Mouse (Mus musculus): ENCODE measurements around the gene Gm20388.
"Not testable (repeated sequence)": the region's sequence is repeated elsewhere in the genome, so short reads cannot be mapped to it uniquely, and the experiment has no call there.

Gene Gm20388

DNA sequence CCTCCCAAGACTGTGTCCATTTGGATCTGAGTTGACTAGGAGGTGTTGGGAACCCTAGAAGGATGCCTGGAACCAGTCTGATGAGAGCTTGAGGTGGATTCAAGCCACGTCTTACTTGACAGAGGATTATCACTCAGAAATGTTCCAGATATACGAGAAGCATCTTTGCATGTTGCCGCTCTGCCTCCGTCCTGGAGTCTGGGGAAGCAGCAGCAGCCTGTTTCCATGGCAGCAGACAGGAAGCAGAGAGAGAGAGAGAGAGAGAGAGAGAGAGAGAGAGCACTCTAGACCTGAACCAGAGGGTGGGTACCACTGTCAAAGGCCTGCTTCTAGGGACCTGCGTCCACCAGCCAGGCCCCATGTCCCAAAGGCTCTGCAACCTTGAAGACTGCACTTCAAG, 1386.0 kb downstream of the Gm20388 start:
- no peak for DNase-seq (ENCODE audit: low spot score in 2 of 2)

DNA sequence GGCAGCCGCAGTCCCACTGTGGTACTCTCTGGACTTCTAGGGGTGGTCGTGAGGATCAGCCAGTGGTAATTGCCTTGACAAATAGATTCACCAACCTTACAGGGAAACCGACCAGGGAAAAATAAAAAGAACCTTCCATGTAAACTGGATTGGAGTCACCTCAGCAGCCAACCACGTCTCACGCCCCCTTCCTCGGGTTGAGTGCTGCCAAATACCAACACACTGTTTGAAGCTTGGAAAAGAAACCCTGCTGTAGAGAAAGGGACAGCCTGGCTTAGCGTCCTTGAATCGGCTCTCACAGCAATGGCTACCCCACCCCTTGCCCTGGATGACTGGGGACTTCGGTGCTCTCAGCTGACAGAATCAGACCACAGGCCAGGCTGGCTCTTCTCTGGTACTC, 1386.7 kb downstream of the Gm20388 start:
- DNase-seq (ENCODE audit: low spot score in 2 of 2): no peak

DNA sequence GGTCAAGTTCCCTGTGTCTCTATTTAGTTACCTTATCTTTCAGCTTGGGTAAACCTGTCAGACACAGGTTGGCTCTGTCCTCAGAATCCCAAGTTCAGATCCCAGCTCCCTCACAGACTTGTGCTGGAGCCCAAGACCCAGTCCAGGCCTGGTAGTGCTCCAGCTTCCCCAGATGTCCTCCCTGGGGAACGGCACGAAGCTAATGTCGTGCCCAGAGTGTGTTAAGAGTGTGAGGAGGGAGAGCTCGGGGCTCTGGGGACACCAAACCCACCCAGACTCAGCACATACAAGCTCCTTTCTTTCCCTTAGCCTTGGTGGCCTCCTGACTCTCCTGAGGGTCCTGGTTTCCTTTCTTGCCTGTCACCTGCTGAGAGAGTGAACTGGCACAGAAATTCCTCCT, 1389.4 kb downstream of the Gm20388 start:
- no peak for DNase-seq (ENCODE audit: low spot score in 2 of 2)

DNA sequence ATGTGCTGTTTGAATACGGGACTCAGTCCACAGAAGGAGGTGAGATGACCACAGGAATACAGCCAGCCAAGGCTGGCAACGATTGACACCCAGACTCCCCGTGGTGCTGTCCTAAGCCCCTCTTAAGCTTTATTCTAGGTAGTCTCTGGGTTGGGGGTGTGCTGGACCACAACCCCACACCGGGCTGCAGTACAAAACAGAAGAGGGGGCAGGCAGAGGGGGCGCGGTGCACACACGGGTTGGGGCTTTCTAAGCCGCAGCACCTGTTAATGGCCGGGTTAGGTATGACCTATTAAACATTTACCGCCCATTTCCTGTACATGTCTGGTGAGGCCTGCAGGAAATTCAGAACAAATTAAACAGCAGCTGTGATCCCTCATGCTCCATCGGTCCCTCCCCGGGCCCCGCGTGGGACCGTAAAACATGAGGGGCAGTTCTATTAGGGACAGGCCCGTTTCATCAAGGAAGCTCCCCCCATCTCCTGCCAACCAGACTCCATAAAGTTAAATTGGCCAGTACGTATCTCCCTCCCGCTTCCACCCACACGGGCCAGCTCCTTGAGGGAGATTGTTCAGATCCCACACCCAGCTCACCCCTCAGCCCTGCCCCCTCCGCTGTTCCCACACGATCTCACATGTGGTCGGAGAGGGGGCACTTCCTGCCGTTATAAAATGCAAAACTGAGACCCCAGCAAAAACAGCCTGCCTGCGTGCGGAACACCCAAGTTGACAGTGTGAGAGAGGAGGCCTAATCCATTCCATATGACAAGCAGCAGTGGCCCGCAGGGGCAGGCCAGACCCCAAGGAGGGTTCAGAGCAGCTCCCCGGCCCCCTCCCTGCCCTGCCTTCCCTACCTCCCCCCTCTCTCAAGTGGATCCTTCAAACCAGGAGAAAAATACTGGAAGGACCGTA, 1390.1 kb downstream of the Gm20388 start:
- DNase-seq (ENCODE audit: low spot score in 2 of 2): no peak

DNA sequence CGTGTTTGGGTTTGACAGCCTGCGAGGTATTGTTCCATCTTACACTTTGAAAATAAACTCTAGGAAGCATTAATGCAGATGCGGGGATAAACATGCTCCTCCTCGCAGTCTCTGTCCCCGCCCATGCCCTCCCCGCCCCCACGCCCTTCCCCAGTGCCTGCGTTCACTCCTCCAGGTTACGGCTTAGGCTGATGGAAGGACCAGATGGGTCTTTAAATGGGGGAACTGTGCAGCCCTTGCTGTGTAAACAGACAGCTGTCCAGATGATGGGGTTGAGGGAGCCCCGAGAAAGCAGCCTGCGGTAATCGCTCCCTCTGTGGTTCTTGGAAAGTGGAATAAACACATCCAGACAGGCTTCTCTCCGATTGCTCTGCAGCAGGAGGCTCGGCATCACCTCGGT, 1390.8 kb downstream of the Gm20388 start:
- no peak for DNase-seq (ENCODE audit: low spot score in 2 of 2)

DNA sequence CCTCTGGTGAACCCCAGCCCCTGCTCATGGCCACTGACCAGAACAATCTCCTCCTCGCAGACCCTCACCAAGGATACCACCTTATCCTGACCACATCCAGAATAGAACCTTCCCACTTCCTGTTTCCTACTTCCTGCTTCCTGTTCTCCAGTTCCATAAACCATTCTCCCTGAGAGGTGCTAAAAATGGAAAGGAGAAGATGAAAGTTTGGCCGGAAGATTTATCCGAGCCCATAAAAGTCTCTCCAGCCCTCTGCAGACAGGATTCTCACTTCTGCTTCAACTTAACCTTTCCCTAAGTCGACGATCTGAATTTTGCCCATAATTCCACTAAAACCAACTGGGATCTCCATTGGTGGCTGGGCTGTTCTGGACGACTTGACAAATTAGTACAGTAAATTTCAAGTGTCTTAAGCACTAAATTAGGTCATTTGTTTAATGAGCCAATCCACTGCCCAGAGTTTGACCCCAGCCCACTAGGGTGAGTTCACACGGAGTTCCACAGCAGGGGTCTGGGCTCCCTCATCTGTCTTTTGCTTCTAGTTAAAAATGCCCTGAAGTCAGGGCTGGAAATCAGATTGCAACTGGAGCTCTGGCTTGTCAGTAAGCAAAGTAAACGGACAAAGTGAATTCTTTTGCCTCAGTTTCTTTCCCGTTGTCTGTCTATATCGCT, 1391.5 kb downstream of the Gm20388 start:
- DNase-seq (ENCODE audit: low spot score in 2 of 2): no peak

DNA sequence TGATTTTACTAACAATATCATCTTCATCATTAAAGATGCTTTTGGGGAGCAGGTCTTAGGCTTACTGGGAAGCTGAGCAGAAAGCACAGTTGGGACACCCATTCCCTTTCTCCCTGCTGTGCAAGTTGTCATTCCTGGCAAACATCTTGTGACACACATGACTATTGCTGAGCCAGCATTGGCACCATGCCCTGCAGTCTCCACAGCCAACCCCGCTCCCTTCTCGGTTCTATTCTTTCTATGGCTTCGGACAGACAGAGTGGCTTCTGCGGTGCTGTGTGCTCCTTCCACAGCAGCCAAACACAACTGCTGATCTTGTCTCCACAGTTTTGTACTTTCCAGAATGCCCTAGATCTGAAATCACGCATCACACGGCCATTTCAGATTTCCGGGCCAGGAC, 1397.1 kb downstream of the Gm20388 start:
- DNase-seq (ENCODE audit: low spot score in 2 of 2): no peak

DNA sequence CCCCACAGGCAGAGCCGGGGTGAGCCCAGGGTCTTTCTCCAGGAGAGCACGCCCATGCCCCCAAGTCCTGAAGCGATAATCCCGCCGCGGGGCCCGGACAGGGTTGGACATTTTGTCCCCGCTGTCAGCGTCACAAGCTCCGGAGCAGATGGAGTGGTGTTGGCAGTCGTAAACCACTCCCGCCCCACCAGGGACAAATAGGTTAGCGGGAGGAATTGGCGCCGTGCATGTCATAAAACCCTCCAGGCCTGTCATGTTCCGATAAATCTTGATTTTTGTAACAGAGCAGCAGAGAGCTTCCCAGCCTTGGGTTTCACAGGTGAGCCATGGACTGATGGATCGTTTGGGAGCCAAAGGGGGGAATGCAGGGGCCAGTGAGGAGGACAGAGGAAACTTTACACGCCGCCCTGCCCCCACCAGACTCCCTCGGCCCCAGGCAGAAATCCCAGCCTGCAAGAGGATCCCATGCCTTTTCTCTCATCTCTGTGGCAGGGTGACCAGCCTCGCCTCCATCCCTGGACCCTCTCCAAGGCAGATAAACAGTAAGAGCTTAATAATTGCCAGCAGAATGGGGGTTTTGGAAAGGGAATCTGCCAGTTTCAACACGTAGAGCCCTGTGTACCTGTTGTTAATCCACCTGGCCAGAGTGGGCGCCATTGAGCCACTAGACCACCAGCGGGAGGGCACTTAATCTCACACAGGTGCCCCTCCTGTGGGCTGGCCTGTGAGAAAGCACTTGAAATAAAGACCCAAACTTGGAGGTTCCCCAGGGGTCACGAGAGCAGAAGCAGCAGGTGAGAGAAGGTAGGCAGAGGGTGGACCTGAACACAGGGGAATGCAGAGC, 1400.6 kb downstream of the Gm20388 start:
- DNase-seq (ENCODE audit: low spot score in 2 of 2): no peak

DNA sequence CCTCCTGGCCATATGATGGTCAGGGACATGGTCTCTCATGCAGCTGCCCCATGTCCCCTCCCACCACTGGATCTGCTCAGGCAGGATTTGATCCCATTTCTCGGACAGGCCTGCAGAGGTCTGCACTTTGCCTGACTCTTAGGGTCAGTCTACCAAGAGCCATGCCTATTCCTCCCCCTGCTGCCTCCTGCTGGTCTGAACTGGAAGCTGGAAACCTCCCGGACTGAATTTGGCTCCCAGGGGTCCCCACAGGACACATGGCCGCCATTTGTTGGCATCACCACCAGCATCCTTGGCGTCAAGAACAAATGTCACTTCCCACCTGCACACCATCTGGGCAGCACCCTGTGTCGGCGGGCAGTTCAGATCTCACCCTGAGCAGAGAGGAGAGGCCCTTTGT, 1402.8 kb downstream of the Gm20388 start:
- no peak for DNase-seq (ENCODE audit: low spot score in 2 of 2)

DNA sequence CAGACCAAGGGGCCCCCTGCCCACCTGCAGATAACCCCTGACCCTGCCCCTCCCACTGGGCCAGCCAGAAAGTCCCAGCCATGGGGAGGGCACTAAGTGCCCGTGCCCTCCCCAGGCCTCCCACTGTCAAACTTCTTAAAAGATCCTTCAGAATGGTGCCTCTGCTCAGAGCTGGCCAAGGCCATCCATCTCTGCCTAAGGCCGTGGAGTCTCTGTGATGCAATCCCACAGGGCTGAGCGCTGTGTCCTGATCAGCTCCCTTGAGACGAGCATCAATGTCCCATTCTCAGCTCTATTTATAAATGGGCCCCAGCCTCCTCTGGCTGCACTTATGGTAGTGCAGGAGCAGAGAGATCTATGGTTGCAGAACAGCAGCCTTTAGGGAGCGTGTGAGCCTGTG, 1403.4 kb downstream of the Gm20388 start:
- DNase-seq (ENCODE audit: low spot score in 2 of 2): no peak

DNA sequence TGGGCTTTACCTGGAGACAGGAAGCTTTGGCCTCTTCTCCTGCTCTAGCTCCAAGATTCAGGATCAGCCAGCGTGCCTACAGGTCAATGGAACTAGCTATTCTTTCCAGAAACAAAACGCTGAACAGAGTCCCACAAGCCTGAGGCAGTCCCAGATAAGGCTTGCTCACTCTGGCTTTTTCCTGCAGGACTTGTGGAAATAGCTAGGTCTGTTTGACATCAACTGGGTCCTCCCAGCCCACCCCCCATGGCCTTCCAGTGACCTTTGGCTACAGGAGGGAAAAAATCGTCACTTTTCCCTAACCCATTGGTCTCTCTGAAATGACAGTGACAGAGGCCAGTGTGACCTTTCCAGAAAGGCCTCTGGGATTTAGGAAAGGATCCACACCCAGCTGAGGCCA, 1404.9 kb downstream of the Gm20388 start:
- DNase-seq (ENCODE audit: low spot score in 2 of 2): no peak

DNA sequence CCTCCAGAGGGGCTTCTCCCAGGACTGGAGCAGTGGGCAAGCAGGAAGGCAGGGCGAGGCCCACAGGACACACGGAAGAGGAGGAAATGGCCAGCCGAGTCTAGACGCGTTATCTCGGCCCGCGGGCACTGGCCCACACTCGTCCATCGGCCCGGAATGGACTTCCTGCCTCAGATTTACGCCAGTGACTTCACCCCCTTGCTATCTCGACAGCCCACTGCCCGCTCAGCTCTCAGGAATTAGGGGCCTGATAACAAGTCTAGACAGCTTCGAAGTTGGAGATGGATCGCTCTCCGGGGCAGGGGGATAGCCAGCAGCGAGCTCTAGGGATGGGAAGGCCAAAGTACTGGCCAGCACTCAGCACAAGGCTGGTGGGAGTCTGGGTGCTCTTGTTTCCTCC, 1405.4 kb downstream of the Gm20388 start:
- DNase-seq (ENCODE audit: low spot score in 2 of 2): no peak

DNA sequence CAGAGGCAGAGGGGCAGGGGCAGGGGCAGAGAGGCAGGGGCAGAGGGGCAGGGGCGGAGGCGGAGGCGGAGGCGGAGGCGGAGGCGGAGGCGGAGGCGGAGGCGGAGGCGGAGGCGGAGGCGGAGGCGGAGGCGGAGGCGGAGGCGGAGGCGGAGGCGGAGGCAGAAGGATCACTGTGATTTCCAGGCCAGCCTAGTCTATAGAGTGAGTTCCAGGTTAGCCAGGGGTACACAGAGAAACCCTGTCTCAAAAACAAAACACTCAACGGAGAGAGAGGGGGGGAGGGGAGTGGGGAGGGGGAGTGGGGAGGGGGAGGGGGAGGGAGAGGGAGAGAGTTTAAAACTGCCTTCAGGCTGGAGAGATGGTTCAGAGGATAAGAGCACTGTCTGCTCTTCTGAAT, 1408.1 kb downstream of the Gm20388 start:
- not testable (repeated sequence) for DNase-seq (ENCODE audit: low spot score in 2 of 2)

DNA sequence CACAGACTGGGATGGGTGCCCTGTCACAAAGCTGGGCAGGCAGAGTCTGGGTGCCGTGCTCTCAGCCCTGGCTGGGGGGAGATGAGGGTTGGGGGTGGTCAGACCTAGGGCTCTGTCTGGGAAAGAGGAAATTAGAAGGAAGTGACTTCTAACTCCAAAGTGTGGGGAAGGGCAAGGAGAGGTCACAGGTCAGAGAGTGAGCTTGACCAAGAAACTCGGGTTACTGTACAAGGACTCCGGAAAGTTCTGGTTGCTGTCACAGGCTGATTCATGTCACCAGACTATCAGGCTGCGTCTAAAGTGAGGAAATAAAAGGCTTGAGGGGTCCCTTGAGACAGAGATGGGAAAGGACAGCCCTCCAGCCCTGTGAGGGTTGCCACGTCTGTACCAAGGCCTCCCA, 1408.8 kb downstream of the Gm20388 start:
- DNase-seq (ENCODE audit: low spot score in 2 of 2): no peak

DNA sequence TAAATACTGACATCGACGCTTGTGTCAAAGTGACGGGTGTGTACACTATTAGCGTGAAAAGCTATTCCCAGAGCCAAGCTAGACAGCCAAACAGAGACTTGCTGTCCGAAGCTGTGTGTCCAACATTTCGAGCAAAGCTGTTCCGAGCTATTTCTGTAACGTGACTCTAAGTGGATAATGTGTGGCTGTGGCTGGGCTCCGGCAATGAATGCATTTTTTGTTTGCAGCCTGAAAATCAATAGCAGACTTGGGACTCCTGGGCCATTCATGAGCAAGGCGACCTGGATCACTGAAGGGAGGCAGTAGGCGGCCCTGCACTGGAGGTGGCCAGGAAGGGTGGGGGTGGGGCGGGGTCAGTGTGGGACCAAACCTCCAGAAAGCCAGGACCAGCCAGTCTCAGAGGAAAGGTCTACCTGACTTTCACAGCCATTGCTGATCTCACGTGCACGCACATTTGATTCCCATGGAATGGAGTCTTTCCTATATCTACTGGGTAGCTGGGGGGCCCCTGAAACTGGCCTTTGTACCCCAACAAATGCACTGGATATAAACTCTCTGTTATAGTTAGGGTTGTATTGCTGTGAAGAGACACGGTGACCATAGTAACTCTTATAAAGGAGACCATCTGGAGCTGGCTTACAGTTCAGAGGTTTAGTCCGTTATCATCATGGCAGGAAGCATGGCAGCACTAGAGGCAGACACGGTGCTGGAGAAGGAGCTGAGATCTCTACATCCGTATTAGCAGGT, 1415.7 kb downstream of the Gm20388 start:
- DNase-seq (ENCODE audit: low spot score in 2 of 2): no peak

DNA sequence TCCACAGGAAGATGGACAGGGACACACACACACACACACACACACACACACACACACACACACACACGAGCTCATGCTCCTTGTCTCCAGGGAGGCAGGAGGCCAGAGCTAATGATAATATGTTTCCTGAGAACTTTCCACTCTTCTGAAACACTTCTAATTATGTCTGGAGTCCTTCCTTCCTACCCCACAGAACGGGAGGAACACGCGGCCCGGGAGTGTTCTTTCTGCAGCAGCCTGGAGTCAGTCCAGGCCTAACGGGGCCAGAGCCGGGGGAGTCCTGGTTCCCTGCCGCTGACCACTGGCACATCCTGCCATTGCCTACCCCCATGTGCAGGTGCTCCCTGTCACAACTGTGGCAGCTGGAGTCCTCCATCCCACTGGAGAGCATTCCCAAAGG, 1421.8 kb downstream of the Gm20388 start:
- no peak for DNase-seq (ENCODE audit: low spot score in 2 of 2)

DNA sequence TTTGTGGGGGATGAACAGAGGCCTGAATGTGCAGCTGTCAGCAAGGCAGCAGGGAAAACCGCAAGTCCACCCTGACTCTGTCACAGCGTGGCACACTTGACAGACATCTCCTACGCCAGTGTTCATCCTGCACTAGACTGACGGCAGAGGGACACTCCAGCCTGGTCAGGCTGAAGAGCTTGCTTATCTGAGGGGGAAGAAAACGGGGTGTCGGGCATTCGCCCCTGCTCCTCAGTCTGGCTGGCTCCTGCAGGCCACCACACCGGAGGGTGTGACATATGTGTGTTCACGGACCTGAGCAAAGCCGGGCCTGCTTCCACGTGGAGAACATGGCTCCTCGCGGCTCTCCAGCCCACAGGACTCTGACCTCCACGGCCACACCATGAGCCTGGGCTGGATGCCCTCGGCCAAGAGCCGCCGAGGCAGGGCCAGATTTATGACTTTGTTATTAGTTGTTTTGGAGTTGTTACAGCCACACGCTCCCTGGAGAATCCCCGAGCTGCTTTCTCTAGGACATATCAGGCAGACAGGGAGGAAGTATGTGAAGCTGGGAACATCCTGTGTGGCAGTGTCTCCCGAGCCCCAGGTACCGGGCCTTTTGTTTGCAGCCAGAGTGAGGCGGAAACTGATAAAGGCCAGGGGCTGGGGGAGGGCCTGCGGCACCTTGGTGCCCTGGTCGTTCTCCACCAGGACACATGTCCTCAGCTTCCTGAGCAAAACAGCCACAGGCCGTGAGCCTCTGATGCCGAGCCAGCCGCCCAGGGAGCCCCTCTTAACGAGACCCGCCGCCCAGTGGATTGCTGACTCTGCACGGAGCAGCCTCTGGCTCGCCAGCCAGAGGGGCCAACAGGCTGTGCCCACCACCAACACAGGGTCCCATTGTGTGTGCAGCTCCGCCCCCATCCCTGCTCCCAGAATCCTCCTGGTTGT, 1424.1 kb downstream of the Gm20388 start:
- no peak for DNase-seq (ENCODE audit: low spot score in 2 of 2)

DNA sequence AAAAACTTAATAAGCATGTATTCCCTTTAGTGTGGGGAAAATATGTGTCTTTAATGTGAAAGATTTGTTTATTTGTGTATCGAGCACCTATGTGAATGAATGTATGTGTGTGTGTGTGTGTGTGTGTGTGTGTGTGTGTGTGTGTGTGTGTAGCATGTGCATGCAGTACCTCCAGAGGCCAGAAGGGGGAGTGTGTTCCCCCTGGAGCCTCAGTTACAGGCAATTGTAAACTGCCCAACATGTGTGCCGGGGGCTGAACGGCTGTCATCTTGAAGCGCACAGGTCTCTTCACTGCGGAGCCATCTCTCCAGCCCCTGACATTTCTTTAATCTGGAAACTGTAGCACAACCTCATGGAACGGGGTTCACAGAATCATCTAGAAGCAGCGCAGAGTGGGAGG, 1425.0 kb downstream of the Gm20388 start:
- DNase-seq (ENCODE audit: low spot score in 2 of 2): no peak

DNA sequence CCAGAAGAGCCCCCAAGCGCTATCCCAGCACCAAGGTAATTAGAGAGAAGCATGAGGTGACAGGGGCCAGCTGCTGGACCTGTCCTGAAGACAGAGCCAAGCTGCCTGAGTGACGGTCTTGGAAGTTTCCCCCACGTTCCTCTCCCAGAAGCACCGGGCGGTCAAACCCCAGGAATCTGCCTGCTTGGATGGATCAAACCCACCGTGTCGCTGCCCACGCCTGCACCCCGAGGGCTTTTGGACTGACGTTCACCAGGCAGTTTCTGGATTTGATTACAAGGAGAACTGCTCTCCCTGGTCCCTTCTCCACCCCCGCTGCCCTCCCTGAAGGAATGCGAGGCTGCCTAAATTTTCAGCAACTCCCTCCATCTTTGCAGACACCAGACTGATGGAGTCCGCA, 1432.3 kb downstream of the Gm20388 start:
- DNase-seq (ENCODE audit: low spot score in 2 of 2): no peak

DNA sequence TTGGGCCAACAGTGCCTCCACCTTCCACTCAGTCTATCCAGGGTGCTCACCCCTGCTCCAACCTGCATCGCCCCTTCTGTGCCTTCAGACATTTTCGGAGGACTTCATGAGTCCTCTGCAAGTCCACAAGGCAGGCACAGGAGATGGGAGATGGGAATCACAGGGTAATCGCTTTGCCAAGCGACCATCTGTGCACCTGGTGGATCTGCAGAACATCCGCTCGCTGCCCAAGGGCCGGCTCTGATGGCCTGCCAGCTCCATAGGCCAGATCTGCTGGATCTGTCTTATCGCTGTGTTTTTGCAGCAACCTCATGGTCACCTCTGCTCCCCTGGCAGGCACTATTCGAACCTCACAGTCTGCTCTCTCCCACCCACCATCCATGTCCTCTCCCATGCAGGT, 1433.8 kb downstream of the Gm20388 start:
- no peak for DNase-seq (ENCODE audit: low spot score in 2 of 2)

DNA sequence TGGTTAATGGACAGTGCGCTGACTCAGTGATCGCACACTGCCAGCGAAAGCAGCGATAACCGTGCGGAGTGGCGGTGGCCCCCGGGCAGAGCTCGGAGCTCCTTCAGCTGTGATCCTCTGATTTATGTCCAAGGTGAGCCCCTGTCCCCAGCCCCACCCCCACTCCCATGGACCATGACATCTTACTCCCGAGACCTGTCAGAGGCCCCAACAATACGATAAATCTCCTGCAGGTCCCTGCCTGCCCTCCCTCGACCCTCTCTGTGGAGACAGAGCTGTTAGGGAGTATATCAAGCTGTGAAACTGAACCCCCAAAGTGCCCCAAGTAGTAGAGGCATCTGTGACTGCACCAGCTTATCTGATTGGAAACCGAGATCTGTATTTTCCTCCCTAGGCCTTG, 1435.5 kb downstream of the Gm20388 start:
- DNase-seq (ENCODE audit: low spot score in 2 of 2): no peak
